Mouse (Mus musculus): Measurements from ENCODE around the gene Pde8b.

Gene Pde8b

GRCm38 (mm10) chr13:95249511-95250456 is at the start of gene Pde8b:
Gene Pde8b (minus strand): TSS chr13:95250336.
- peak; percentile 10 to 32 for DNase-seq

GRCm38 (mm10) chr13:95291983-95292382 is 41.8 kb upstream of the Pde8b start:
- DNase-seq, result no peak

- DNase-seq, result no peak
Observed at GRCm38 (mm10) chr13:95288027-95288426, 37.9 kb upstream of the Pde8b start.

- peak; percentile 81 to 83 for DNase-seq
Observed at GRCm38 (mm10) chr13:95286989-95287388, 36.9 kb upstream of the Pde8b start.

- DNase-seq, result peak; percentile 14 to 35
Observed at GRCm38 (mm10) chr13:95281740-95282673, 31.9 kb upstream of the Pde8b start.

- DNase-seq, result no peak
Observed at GRCm38 (mm10) chr13:95278426-95279025, 28.4 kb upstream of the Pde8b start.

GRCm38 (mm10) chr13:95264691-95265090 is 14.6 kb upstream of the Pde8b start:
- DNase-seq, result no peak

GRCm38 (mm10) chr13:95260886-95261789 is 11.0 kb upstream of the Pde8b start:
- DNase-seq, result no peak

GRCm38 (mm10) chr13:95260391-95260790 is 10.3 kb upstream of the Pde8b start:
- DNase-seq, result no peak

GRCm38 (mm10) chr13:95257083-95257482 is 6.9 kb upstream of the Pde8b start:
- DNase-seq, result no peak

- DNase-seq, result no peak
Observed at GRCm38 (mm10) chr13:95255083-95255482, 4.9 kb upstream of the Pde8b start.

- no peak for DNase-seq
Observed at GRCm38 (mm10) chr13:95243026-95243425, 7.1 kb downstream of the Pde8b start.

GRCm38 (mm10) chr13:95237488-95237887 is 12.6 kb downstream of the Pde8b start:
- no peak for DNase-seq

- no peak for DNase-seq
Observed at GRCm38 (mm10) chr13:95235261-95235660, 14.9 kb downstream of the Pde8b start.

GRCm38 (mm10) chr13:95231366-95232138 is 18.6 kb downstream of the Pde8b start:
- no peak for DNase-seq

GRCm38 (mm10) chr13:95230326-95230725 is 19.8 kb downstream of the Pde8b start:
- no peak for DNase-seq

- no peak for DNase-seq
Observed at GRCm38 (mm10) chr13:95224491-95224890, 25.6 kb downstream of the Pde8b start.

- DNase-seq, result no peak
Observed at GRCm38 (mm10) chr13:95223427-95223772, 26.7 kb downstream of the Pde8b start.

- peak; percentile 35 to 41 for DNase-seq
Observed at GRCm38 (mm10) chr13:95222569-95223426, 27.3 kb downstream of the Pde8b start.
